Mouse (Mus musculus): Measurements from ENCODE around the gene Trdmt1. TPM values are rescaled to one million over a fixed set of nuclear protein-coding genes. Genes with fewer than 3 reads are reported as not detected.

Gene Trdmt1
- polyA plus RNA-seq, 1 experiment = 0.39 TPM

- no peak for TF ChIP-seq POLR2A (IDR thresholded peaks at IDR 0.05; ENCODE audit: low read depth, low read length)
- no peak for TF ChIP-seq CTCF (IDR thresholded peaks at IDR 0.05; ENCODE audit: extremely low read depth, insufficient read length, insufficient replicate concordance, low read depth, low read length)
- no peak overlapping the region for H3K27ac ChIP-seq (ENCODE audit: insufficient read depth, low read depth, low read length)
- 91% methylated on average over 1 of the region's 1 CpGs for WGBS
- H3K4me3 ChIP-seq (ENCODE audit: low read depth, low read length) = no peak overlapping the region
- peaks cover 8% of the 10 kb centered on the region; the same call in 1 of the 2 replicates for H3K27me3 ChIP-seq (ENCODE audit: control insufficient read depth, insufficient read depth, low read length)
- H3K4me1 ChIP-seq (ENCODE audit: control insufficient read depth, insufficient read depth, insufficient read length, low read length) = peaks cover 14% of the 10 kb centered on the region
- H3K36me3 ChIP-seq (ENCODE audit: control insufficient read depth, insufficient read depth, low read length) = peaks cover 11% of the 10 kb centered on the region; the same call in 1 of the 2 replicates
Observed at GRCm38 (mm10) chr2:13577399-13577798, 32.9 kb upstream of the Trdmt1 start.

GRCm38 (mm10) chr2:13575926-13576325 lies 31.5 kb upstream of the Trdmt1 start:
- Histone ChIP-seq H3K27me3 (ENCODE audit: control insufficient read depth, insufficient read depth, low read length) (peaks cover 8% of the 10 kb centered on the region), H3K36me3 (ENCODE audit: control insufficient read depth, insufficient read depth, low read length) (peaks cover 5% of the 10 kb centered on the region; the same call in 1 of the 2 replicates), H3K4me1 (ENCODE audit: control insufficient read depth, insufficient read depth, insufficient read length, low read length) (peaks cover 14% of the 10 kb centered on the region), H3K27ac (ENCODE audit: insufficient read depth, low read depth, low read length) (no peak overlapping the region), H3K4me3 (ENCODE audit: low read depth, low read length) (no peak overlapping the region)
- TF ChIP-seq CTCF (IDR thresholded peaks at IDR 0.05; ENCODE audit: extremely low read depth, insufficient read length, insufficient replicate concordance, low read depth, low read length) = no peak
- TF ChIP-seq POLR2A (IDR thresholded peaks at IDR 0.05; ENCODE audit: low read depth, low read length) = no peak
- WGBS = 4% methylated on average over 6 of the region's 6 CpGs

- WGBS = 1% methylated on average over 13 of the region's 13 CpGs
- H3K27ac ChIP-seq (ENCODE audit: insufficient read depth, low read depth, low read length) = peak overlapping the region; percentile 81
- H3K27me3 ChIP-seq (ENCODE audit: control insufficient read depth, insufficient read depth, low read length) = peaks cover 8% of the 10 kb centered on the region
- H3K4me1 ChIP-seq (ENCODE audit: control insufficient read depth, insufficient read depth, insufficient read length, low read length) = peaks cover 14% of the 10 kb centered on the region
- peak overlapping the region; percentile 61 for H3K4me3 ChIP-seq (ENCODE audit: low read depth, low read length)
- TF ChIP-seq POLR2A (IDR thresholded peaks at IDR 0.05; ENCODE audit: low read depth, low read length) (no peak), CTCF (IDR thresholded peaks at IDR 0.05; ENCODE audit: extremely low read depth, insufficient read length, insufficient replicate concordance, low read depth, low read length) (peak; percentile 75; the same call in 1 of the 2 replicates)
- H3K36me3 ChIP-seq (ENCODE audit: control insufficient read depth, insufficient read depth, low read length) = peaks cover 5% of the 10 kb centered on the region; the same call in 1 of the 2 replicates
Observed at GRCm38 (mm10) chr2:13575287-13575801, 30.9 kb upstream of the Trdmt1 start.

GRCm38 (mm10) chr2:13574801-13575150 lies 30.3 kb upstream of the Trdmt1 start:
- peak overlapping the region; percentile 81 for H3K27ac ChIP-seq (ENCODE audit: insufficient read depth, low read depth, low read length)
- TF ChIP-seq POLR2A (IDR thresholded peaks at IDR 0.05; ENCODE audit: low read depth, low read length) = peak; percentile 24; the same call in 1 of the 2 replicates
- no peak for TF ChIP-seq CTCF (IDR thresholded peaks at IDR 0.05; ENCODE audit: extremely low read depth, insufficient read length, insufficient replicate concordance, low read depth, low read length)
- H3K36me3 ChIP-seq (ENCODE audit: control insufficient read depth, insufficient read depth, low read length) = peaks cover 5% of the 10 kb centered on the region; the same call in 1 of the 2 replicates
- peaks cover 14% of the 10 kb centered on the region for H3K4me1 ChIP-seq (ENCODE audit: control insufficient read depth, insufficient read depth, insufficient read length, low read length)
- peaks cover 8% of the 10 kb centered on the region for H3K27me3 ChIP-seq (ENCODE audit: control insufficient read depth, insufficient read depth, low read length)
- peak overlapping the region; percentile 61 for H3K4me3 ChIP-seq (ENCODE audit: low read depth, low read length)
- WGBS = 1% methylated on average over 21 of the region's 21 CpGs

GRCm38 (mm10) chr2:13574066-13574800 lies 29.8 kb upstream of the Trdmt1 start:
- H3K27ac ChIP-seq (ENCODE audit: insufficient read depth, low read depth, low read length) = peak overlapping the region; percentile 81
- peaks cover 8% of the 10 kb centered on the region for H3K27me3 ChIP-seq (ENCODE audit: control insufficient read depth, insufficient read depth, low read length)
- peaks cover 14% of the 10 kb centered on the region for H3K4me1 ChIP-seq (ENCODE audit: control insufficient read depth, insufficient read depth, insufficient read length, low read length)
- WGBS = under 1% methylated on average over 46 of the region's 46 CpGs
- TF ChIP-seq POLR2A (IDR thresholded peaks at IDR 0.05; ENCODE audit: low read depth, low read length) = peak; percentile 68
- no peak for TF ChIP-seq CTCF (IDR thresholded peaks at IDR 0.05; ENCODE audit: extremely low read depth, insufficient read length, insufficient replicate concordance, low read depth, low read length)
- H3K4me3 ChIP-seq (ENCODE audit: low read depth, low read length) = peak overlapping the region; percentile 61
- peaks cover 4% of the 10 kb centered on the region; the same call in 1 of the 2 replicates for H3K36me3 ChIP-seq (ENCODE audit: control insufficient read depth, insufficient read depth, low read length)

- H3K36me3 ChIP-seq (ENCODE audit: control insufficient read depth, insufficient read depth, low read length) = peaks cover 3% of the 10 kb centered on the region; the same call in 1 of the 2 replicates
- H3K4me3 ChIP-seq (ENCODE audit: low read depth, low read length) = peak within 1 kb of the TSS; percentile 61
- TF ChIP-seq CTCF (IDR thresholded peaks at IDR 0.05; ENCODE audit: extremely low read depth, insufficient read length, insufficient replicate concordance, low read depth, low read length) (no peak), POLR2A (IDR thresholded peaks at IDR 0.05; ENCODE audit: low read depth, low read length) (peak; percentile 38; the same call in 1 of the 2 replicates)
- peaks cover 14% of the 10 kb centered on the region for H3K4me1 ChIP-seq (ENCODE audit: control insufficient read depth, insufficient read depth, insufficient read length, low read length)
- peaks cover 8% of the 10 kb centered on the region for H3K27me3 ChIP-seq (ENCODE audit: control insufficient read depth, insufficient read depth, low read length)
- under 1% methylated on average over 26 of the region's 26 CpGs for WGBS
- peak within 1 kb of the TSS; percentile 82 for H3K27ac ChIP-seq (ENCODE audit: insufficient read depth, low read depth, low read length)
Observed at GRCm38 (mm10) chr2:13573408-13574065, 29.1 kb upstream of the Trdmt1 start, which contains the start of gene Vim. Gene Vim (plus strand): TSS chr2:13573927.

Measured in small intestine, adult 2 months (tissue).